Mouse (Mus musculus) hindbrain, embryonic 15.5 days (tissue): ENCODE measurements at regions not wholly inside any gene's neighbourhood (a gene's known extent, or its start where the extent isn't known, plus 50 kb on each side); places are given as distances from the start of the nearest gene placed in this dataset.

Experiments used
- ATAC-seq: fragments of 200-750 bp; cut with Nextera tagmentation; 2 replicates; pipeline ENCODE4 v1.8.0; 2017; ENCODE audit warnings: low read depth, moderate number of reproducible peaks, moderate TSS enrichment; ENCODE audit not compliant: low FRiP score
- H3K27ac ChIP-seq: fragments of 300-500 bp; sonication (generic); replicated peaks from 2 replicates; pipeline ENCODE4 v1.5.1; 2015; ENCODE audit warnings: mild to moderate bottlenecking, inconsistent platforms
- H3K27me3 ChIP-seq: fragments of 300-500 bp; sonication (generic); 2 replicates; pipeline ENCODE4 v1.6.1; 2015; ENCODE audit warnings: control low read depth, inconsistent platforms
- H3K36me3 ChIP-seq: fragments of 300-500 bp; sonication (generic); 2 replicates; pipeline ENCODE4 v1.6.1; 2015; ENCODE audit warnings: control low read depth, inconsistent platforms
- H3K4me1 ChIP-seq: fragments of 300-500 bp; sonication (generic); replicated peaks from 2 replicates; pipeline ENCODE4 v1.6.1; 2015; ENCODE audit warnings: control low read depth, inconsistent platforms
- H3K4me2 ChIP-seq: fragments of 300-500 bp; sonication (generic); 2 replicates; pipeline ENCODE4 v1.6.1; 2015; ENCODE audit warnings: moderate library complexity, mild to moderate bottlenecking, inconsistent platforms
- H3K4me3 ChIP-seq: fragments of 300-500 bp; sonication (generic); 2 replicates; pipeline ENCODE4 v1.5.1; 2015; ENCODE audit warnings: mild to moderate bottlenecking, inconsistent platforms
- H3K9ac ChIP-seq: fragments of 300-500 bp; sonication (generic); 2 replicates; pipeline ENCODE4 v1.6.1; 2015; ENCODE audit warnings: inconsistent platforms
- H3K9me3 ChIP-seq: fragments of 300-500 bp; sonication (generic); 2 replicates; pipeline ENCODE4 v1.6.1; 2016; ENCODE audit warnings: control low read depth, inconsistent platforms
- WGBS: fragments of 180-500 bp; shearing (Covaris S2); methylation state at CpG from one replicate; pipeline ENCODE4 v1.1.7; 2015; 5-methylcytosine and 5-hydroxymethylcytosine counted together

GRCm38 (mm10) chr16:87224024-87224423, 130.0 kb upstream of the N6amt1 start:
- Histone ChIP-seq H3K4me2 (no peak overlapping the region), H3K9me3 (no peaks in the 10 kb centered on the region), H3K36me3 (no peaks in the 10 kb centered on the region), H3K27me3 (no peaks in the 10 kb centered on the region), H3K4me3 (no peak overlapping the region), H3K27ac (no peak overlapping the region), H3K4me1 (no peaks in the 10 kb centered on the region), H3K9ac (no peak overlapping the region)
- 89% methylated on average over 7 of the region's 7 CpGs for WGBS
- ATAC-seq, result no peak

DNA sequence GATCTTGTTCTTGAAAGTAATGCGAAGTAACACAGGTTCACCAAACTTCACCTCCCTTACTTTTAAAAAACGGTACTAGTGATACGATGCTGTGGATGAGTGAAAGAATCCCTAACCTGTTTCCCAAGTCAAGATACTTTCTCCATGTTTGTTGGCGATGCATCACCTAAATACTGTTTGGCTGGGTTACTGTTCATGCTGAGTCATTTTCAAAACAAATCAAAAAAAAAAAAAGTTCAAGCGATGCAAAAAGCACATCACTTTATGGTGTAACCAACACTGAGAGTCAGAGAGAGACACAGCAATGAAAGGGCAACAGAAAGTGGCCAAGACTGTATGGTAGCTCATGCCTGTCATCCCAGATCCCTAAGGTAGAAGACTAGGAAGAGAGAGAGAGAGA, 133.4 kb upstream of the N6amt1 start:
- Histone ChIP-seq H3K4me2 (no peak overlapping the region), H3K36me3 (no peaks in the 10 kb centered on the region), H3K27ac (no peak overlapping the region), H3K4me1 (no peaks in the 10 kb centered on the region), H3K9me3 (no peaks in the 10 kb centered on the region), H3K4me3 (no peak overlapping the region), H3K27me3 (no peaks in the 10 kb centered on the region), H3K9ac (no peak overlapping the region)
- ATAC-seq, result no peak
- WGBS, result 95% methylated on average over 5 of the region's 5 CpGs

DNA sequence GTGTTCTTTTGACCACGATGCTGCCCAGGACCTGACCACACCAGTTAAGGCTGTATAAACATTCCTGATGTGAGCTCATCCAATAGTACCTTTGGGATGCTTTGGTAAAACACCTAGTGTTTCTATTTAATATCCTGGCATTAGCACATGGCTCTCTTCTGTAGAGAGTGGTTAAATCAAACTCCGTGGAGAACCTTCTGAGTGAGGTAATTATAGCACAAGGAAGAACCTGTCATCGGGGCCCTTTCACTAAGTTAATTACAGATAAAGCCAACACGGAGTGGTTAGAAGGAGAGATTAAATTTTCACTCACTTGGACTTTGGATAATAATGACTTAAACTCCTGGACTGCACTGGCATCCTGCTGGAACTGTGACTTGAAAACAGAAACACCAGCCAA, 133.8 kb upstream of the N6amt1 start:
- 72% methylated on average over 4 of the region's 4 CpGs for WGBS
- Histone ChIP-seq H3K9ac (no peak overlapping the region), H3K27me3 (no peaks in the 10 kb centered on the region), H3K27ac (no peak overlapping the region), H3K4me2 (no peak overlapping the region), H3K9me3 (no peaks in the 10 kb centered on the region), H3K36me3 (no peaks in the 10 kb centered on the region), H3K4me1 (no peaks in the 10 kb centered on the region), H3K4me3 (no peak overlapping the region)
- no peak for ATAC-seq

GRCm38 (mm10) chr16:87207875-87208274, 146.1 kb upstream of the N6amt1 start:
- 55% methylated on average over 1 of the region's 1 CpGs for WGBS
- H3K9me3 ChIP-seq, result no peaks in the 10 kb centered on the region
- H3K27me3 ChIP-seq, result no peaks in the 10 kb centered on the region
- H3K4me3 ChIP-seq, result no peak overlapping the region
- H3K27ac ChIP-seq, result no peak overlapping the region
- no peak for ATAC-seq
- H3K4me2 ChIP-seq, result no peak overlapping the region
- H3K4me1 ChIP-seq, result no peaks in the 10 kb centered on the region
- no peaks in the 10 kb centered on the region for H3K36me3 ChIP-seq
- no peak overlapping the region for H3K9ac ChIP-seq

GRCm38 (mm10) chr16:87190471-87190870, 163.5 kb upstream of the N6amt1 start:
- 95% methylated on average over 4 of the region's 4 CpGs for WGBS
- Histone ChIP-seq H3K4me2 (no peak overlapping the region), H3K27ac (no peak overlapping the region), H3K27me3 (no peaks in the 10 kb centered on the region), H3K9me3 (no peaks in the 10 kb centered on the region), H3K36me3 (no peaks in the 10 kb centered on the region), H3K9ac (no peak overlapping the region), H3K4me1 (no peaks in the 10 kb centered on the region), H3K4me3 (no peak overlapping the region)
- no peak for ATAC-seq

- Histone ChIP-seq H3K36me3 (no peaks in the 10 kb centered on the region), H3K27me3 (no peaks in the 10 kb centered on the region), H3K4me2 (no peak overlapping the region), H3K27ac (no peak overlapping the region), H3K4me1 (no peaks in the 10 kb centered on the region), H3K4me3 (no peak overlapping the region), H3K9ac (no peak overlapping the region), H3K9me3 (no peaks in the 10 kb centered on the region)
- no peak for ATAC-seq
- WGBS, result 88% methylated on average over 2 of the region's 2 CpGs
Observed at GRCm38 (mm10) chr16:87188737-87189136, 165.2 kb upstream of the N6amt1 start.

DNA sequence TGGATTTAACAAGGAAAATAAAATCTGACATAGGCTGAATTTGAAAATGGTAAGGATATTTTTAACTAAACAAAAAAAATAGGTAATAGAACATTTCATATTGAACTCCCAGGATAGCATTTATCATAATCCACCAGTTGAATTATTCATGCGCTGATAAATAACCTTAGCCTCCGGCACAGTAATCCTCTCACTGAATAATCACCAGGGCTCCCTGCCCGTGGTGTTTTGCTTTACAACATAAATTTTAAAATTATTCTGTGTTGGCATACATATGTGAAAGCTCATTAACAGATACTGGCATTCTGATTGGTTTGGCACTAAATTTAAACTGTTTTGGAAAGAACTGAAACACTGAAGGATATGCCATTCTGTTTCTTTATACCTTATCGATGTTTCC, 181.6 kb upstream of the N6amt1 start:
- no peak overlapping the region for H3K4me2 ChIP-seq
- no peak overlapping the region for H3K9ac ChIP-seq
- H3K4me3 ChIP-seq, result no peak overlapping the region
- H3K9me3 ChIP-seq, result no peaks in the 10 kb centered on the region
- H3K27me3 ChIP-seq, result no peaks in the 10 kb centered on the region
- 59% methylated on average over 4 of the region's 4 CpGs for WGBS
- no peaks in the 10 kb centered on the region for H3K4me1 ChIP-seq
- ATAC-seq, result no peak
- H3K36me3 ChIP-seq, result no peaks in the 10 kb centered on the region
- no peak overlapping the region for H3K27ac ChIP-seq

- Histone ChIP-seq H3K27me3 (no peaks in the 10 kb centered on the region), H3K9ac (no peak overlapping the region), H3K27ac (no peak overlapping the region), H3K4me3 (no peak overlapping the region), H3K4me2 (no peak overlapping the region), H3K36me3 (no peaks in the 10 kb centered on the region), H3K9me3 (no peaks in the 10 kb centered on the region), H3K4me1 (no peaks in the 10 kb centered on the region)
- ATAC-seq, result no peak
- 98% methylated on average over 2 of the region's 2 CpGs for WGBS
Observed at GRCm38 (mm10) chr16:87139301-87139700, 214.7 kb upstream of the N6amt1 start.

- no peaks in the 10 kb centered on the region for H3K27me3 ChIP-seq
- no peak overlapping the region for H3K27ac ChIP-seq
- ATAC-seq, result no peak
- no peaks in the 10 kb centered on the region for H3K9me3 ChIP-seq
- 91% methylated on average over 1 of the region's 1 CpGs for WGBS
- H3K4me3 ChIP-seq, result no peak overlapping the region
- H3K36me3 ChIP-seq, result no peaks in the 10 kb centered on the region
- no peak overlapping the region for H3K9ac ChIP-seq
- H3K4me1 ChIP-seq, result no peaks in the 10 kb centered on the region
- no peak overlapping the region for H3K4me2 ChIP-seq
Observed at GRCm38 (mm10) chr16:87136503-87136902, 217.5 kb upstream of the N6amt1 start.

DNA sequence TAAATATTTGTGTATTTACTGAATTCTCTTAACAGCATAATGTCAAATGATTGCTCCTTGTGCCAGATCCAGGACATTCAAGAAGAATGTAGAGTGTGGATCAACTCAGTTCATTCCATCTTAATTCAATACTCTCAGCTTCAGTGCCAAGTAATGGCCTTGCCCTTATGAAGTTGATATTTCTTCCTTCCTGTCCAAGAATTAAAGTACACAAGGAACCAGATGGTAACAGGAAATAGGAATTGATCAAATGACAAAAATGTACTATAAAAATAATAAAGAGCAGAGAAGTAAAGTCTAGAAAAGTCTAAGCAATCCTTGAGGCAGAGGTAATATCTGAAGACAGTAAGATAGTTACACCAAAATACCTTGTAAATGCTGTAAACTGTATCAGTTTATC, 219.5 kb upstream of the N6amt1 start:
- Histone ChIP-seq H3K4me2 (no peak overlapping the region), H3K27ac (no peak overlapping the region), H3K9me3 (no peaks in the 10 kb centered on the region), H3K36me3 (no peaks in the 10 kb centered on the region), H3K27me3 (no peaks in the 10 kb centered on the region), H3K4me1 (no peaks in the 10 kb centered on the region), H3K4me3 (no peak overlapping the region), H3K9ac (no peak overlapping the region)
- no peak for ATAC-seq

GRCm38 (mm10) chr16:87133874-87134273, 220.1 kb upstream of the N6amt1 start:
- ATAC-seq, result no peak
- Histone ChIP-seq H3K4me3 (no peak overlapping the region), H3K9ac (no peak overlapping the region), H3K27ac (no peak overlapping the region), H3K36me3 (no peaks in the 10 kb centered on the region), H3K4me1 (no peaks in the 10 kb centered on the region), H3K9me3 (no peaks in the 10 kb centered on the region), H3K4me2 (no peak overlapping the region), H3K27me3 (no peaks in the 10 kb centered on the region)
- 86% methylated on average over 6 of the region's 6 CpGs for WGBS

- WGBS, result 85% methylated on average over 4 of the region's 4 CpGs
- no peak for ATAC-seq
- no peaks in the 10 kb centered on the region for H3K27me3 ChIP-seq
- no peak overlapping the region for H3K9ac ChIP-seq
- H3K36me3 ChIP-seq, result no peaks in the 10 kb centered on the region
- H3K4me3 ChIP-seq, result no peak overlapping the region
- no peak overlapping the region for H3K4me2 ChIP-seq
- H3K4me1 ChIP-seq, result no peaks in the 10 kb centered on the region
- no peak overlapping the region for H3K27ac ChIP-seq
- H3K9me3 ChIP-seq, result no peaks in the 10 kb centered on the region
Observed at GRCm38 (mm10) chr16:87132082-87132481, 221.9 kb upstream of the N6amt1 start.

DNA sequence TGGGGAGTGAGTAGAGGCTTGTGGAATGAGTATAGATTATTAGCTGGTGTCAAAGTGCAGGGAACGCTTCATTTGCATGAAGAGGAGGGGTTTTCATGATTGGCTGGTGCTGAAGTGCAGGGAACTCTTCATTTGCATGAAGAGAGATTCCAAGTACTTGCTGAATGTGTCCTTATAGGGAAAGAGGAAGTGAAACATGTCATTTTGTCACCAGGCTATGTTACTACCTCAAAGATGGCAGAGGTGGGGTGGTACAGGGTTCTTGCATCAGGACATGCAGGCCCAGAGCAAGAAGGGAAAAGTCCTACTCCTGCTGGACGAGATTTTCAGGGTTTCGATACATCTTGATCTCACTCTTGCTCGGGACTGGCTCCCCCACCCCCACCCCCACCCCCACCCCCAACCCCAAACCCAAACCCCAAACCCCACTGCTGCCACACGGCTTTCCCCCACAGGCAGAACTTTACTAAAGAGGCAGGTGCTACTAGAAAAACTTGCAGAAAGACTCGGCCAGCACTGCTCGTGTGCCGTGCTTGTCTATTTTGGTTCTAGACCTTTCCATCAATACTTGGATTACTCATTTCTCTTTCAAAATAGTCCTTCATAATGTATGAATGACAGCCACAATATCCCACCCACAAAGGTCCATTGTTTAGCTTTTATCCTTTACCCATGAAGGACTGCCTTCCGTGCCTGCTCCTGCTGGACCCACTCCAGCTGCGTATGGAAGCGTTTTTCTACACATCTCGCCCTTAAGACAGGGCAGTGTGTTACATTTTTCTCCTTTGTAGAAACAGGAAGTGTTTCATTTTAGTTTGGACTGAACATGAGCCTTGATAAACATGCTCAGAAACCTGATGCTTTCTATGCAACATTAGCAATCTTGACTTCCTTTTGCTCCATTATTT, 223.0 kb upstream of the N6amt1 start:
- Histone ChIP-seq H3K4me3 (no peak overlapping the region), H3K9ac (no peak overlapping the region), H3K36me3 (no peaks in the 10 kb centered on the region), H3K4me1 (no peaks in the 10 kb centered on the region), H3K4me2 (no peak overlapping the region), H3K27ac (no peak overlapping the region), H3K9me3 (no peaks in the 10 kb centered on the region), H3K27me3 (no peaks in the 10 kb centered on the region)
- ATAC-seq, result no peak
- WGBS, result 79% methylated on average over 12 of the region's 12 CpGs
